Mouse (Mus musculus): ENCODE data around the gene Trim8.

Gene Trim8

GRCm38 (mm10) chr19:46523131-46523479 is 21.6 kb downstream of the Trim8 start:
- DNase-seq (ENCODE audit: low spot score in 2 of 2): no peak

DNA sequence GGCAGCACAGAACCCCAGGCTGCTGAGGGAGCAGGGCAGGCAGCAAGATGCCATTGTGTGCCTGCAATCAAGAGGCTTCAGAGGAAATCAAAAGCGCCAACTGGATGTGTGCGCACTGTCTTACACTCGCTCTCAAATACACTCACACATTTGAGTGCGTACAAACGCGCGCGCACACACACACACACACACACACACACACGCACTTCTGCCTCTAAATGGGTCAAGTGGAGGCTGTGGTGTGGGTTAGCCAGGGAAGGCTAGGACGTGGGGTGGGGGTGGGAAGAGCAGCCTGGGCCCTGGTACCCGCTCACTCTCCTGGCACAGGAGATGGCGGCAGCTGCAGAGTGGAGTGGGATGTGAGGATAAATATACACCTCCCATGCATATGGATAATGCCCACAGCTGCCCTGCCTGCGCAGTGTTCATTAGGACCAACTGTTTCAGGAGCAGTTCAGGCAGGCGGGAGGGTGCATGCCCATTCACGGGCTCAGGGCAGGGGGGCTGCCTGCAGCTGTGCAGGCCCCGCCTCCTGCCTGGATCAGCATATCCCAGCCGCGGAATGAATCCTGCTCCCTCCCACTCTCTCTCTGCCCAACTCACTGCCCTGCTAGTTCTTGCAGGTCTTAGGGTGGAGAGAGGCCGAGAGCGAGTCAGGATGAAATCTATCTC is 22.1 kb downstream of the Trim8 start:
- DNase-seq (ENCODE audit: low spot score in 2 of 2): peak; percentile 83 to 85

- DNase-seq (ENCODE audit: low spot score in 2 of 2): no peak
Measured at GRCm38 (mm10) chr19:46524152-46524544, 22.6 kb downstream of the Trim8 start.

GRCm38 (mm10) chr19:46524601-46525321 is 23.3 kb downstream of the Trim8 start:
- DNase-seq (ENCODE audit: low spot score in 2 of 2): peak in 1 of 2 experiments; percentile 34

GRCm38 (mm10) chr19:46525691-46526631 is 24.5 kb downstream of the Trim8 start:
- peak in 1 of 2 experiments; percentile 3 for DNase-seq (ENCODE audit: low spot score in 2 of 2)

DNA sequence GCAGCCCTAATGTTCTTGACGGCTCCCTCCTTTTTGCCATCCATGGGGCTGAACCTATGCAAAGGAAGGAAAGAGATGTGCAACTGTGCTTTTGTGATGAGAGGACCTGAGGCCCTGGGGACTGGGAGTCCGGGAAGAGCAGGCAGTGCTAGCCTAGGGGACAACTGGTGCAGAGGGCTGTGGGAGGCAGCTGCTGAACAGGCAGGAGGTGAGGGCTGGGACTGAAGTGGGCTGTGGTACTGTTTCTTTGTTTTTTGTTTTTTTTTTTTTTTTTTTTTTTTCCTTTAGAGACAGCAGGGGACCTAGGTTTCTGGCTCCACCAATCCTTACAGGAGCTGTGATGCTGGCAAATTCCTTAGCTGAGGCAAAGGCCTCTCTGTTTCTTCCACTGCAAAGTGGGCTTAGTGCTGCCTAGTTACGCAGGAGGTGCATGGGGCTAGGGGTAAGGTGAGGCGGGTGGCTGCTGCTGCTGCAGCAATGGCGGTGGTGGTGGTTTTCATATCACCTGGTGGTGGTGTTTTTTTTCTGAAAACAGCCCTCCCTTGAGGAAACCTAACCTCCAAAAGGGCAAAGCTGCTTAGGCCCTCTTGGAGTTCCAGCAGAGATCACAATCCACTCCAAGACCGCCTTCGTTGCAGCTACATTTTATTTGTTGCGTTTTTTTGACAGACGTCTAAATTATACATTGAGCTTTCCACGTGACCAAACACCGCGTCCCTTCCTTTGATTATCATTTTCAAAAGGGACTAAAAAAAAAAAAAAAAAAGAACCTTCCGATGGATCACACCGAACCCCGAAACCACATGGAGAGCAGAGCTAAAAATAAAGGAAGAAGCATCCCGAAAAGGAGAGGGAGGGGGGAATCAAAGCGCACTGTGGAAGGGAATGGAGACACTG is 26.4 kb downstream of the Trim8 start:
- DNase-seq (ENCODE audit: low spot score in 2 of 2): peak in 1 of 2 experiments; percentile 8

DNA sequence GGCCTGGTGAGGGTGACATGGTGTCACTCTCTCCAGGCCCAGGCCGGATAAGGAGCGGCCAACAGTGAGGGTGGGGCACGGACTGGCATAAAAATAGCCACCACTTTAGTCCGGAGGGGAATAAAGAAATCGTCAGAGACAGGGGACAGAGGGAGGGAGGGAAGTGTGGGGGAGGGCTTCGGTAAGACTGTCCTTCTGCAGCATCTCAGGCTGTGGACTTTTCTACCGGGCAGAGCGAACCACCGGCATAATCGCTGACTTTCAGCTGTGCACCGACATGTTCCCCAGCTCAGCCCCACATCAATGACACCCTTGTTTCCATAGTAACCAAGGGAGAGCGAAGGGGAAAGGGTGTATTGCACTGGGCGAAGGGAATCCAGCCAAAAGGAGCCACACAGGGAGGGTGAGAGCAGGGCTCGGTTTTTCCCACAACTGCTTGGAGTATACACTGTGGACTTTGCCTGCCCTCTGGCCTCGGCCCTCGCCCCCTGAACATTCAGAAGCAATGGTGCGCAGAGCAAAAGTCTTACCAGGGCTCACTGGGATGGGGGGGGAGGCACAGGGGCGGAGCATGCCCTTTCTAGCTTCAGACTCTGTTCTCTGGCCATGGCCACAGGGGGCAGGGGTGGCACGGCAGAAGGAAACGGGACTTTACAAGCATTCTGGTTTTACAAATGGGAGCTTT is 27.2 kb downstream of the Trim8 start:
- DNase-seq (ENCODE audit: low spot score in 2 of 2): peak in 1 of 2 experiments; percentile 51

DNA sequence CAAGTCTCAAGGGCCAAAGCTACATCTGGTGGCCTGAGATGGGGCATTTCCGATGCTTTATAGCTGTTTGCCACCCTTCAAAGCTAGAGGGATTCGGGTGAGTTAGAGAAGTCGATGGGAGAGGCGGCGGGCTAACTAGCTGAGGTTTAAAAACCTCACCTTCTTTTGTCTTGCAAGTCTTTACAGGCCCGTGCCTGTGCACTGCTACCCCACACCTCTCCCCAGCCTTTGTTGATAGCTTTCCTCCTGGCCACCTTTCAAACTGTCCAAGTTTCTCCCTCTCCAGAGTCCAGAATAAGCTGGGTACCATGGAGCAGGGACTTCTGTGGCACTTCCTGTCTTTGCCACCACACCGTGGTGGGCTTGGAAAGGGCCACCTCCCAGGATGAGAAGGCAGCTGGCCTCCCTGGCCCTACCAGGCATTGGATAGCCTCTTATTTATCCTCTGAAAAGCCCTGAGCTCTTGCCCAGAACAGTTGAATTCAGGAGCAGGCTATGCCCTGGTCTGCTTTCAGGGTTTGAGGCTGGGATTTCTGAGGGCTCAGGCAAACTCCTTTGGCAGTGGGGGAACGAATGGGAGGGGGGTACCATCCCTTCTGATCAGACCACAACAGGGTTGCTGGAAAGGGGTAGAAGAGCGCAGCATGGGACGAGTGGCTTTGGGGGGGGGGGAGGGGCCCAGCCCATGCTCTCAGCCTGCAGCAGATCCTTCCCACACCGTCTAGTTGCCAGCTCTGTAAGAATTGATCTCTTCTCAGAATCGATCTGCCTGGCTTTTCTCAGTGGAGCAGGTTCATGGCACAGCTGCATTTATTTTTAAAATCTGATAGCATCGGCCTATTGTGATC is 28.3 kb downstream of the Trim8 start:
- peak in 1 of 2 experiments; percentile 14 for DNase-seq (ENCODE audit: low spot score in 2 of 2)

DNA sequence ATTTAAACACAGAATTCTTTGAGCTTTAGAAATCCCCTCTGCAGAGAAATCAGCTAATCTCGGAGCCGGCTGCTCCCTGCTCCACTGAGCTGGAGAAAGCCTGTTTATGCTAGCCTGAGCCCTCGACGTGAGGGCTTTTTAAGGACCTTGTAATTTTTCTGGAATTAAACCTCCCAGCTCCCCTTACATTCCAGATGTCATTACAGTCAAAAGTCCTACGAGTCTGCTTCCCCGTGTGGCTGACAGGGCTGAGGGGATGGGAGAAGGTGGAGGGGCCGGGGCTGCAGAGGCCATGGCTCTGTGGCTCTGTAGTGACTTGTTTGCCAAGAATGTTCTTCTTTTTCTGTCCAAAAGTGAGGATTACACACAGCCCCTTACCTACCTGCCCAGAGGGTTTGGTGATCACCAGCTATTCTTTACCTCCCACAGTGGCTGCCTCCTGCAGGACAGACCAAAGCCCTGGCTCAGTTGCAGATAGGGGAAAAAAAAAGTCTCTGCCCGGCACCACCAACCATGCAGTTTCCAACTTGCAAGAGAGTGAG is 29.0 kb downstream of the Trim8 start:
- peak in 1 of 2 experiments; percentile 3 for DNase-seq (ENCODE audit: low spot score in 2 of 2)

- peak in 1 of 2 experiments; percentile 19 for DNase-seq (ENCODE audit: low spot score in 2 of 2)
Measured at GRCm38 (mm10) chr19:46531071-46532030, 29.8 kb downstream of the Trim8 start.

DNA sequence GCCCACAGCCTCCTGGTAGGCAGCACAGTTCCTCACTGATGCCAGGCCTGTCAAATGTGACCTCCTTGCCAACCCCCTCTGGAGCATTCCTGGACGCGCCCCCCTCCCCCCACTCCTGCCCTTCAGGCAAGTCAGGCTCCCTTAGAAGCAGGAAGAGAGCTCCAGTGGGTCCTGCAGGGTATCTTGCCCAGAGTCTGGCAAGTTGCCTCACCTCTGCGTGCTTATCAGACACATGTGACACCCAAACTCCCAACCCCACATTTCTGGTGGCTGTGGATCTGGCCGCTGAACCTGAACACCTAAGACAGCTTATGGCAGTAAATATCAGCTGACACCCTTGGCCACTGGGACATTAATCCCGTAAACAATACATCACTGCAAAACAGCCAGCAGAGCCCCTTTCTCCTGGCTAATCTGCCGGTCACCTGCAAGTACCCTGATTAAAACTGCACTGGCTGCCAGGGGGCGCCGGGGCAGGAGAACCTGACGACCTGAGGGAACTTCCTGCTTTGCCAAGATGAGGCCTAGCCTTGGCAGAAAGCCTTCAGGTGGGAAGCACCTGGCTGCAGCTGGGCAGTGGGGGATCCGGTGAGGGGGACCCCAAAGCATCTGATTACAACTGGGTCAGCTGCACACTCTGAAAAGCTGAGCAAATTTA is 30.7 kb downstream of the Trim8 start:
- no peak for DNase-seq (ENCODE audit: low spot score in 2 of 2)

DNA sequence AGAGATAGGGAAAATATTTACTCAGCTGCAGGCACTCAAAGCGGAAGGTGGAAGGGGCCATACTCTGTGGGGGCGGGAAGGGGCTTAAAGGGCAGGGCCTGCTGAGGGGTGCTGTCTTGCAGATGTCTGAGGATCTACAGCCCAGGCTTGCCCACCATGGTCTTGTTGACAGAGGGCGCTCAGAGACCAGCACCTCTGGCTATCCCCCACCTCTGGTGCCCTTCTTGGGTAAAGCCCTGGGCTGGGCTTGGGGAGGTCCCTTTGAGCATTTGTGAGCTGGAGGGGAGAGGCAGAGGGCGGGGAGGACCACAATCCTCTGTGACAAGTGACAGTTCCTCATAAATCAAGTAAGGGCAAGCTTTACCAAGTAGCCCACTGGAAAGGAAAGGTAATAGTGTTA is 31.6 kb downstream of the Trim8 start:
- DNase-seq (ENCODE audit: low spot score in 2 of 2): no peak

GRCm38 (mm10) chr19:46533525-46533924 is 32.0 kb downstream of the Trim8 start:
- DNase-seq (ENCODE audit: low spot score in 2 of 2): no peak

GRCm38 (mm10) chr19:46534542-46535098 is 33.1 kb downstream of the Trim8 start:
- DNase-seq (ENCODE audit: low spot score in 2 of 2): no peak

DNA sequence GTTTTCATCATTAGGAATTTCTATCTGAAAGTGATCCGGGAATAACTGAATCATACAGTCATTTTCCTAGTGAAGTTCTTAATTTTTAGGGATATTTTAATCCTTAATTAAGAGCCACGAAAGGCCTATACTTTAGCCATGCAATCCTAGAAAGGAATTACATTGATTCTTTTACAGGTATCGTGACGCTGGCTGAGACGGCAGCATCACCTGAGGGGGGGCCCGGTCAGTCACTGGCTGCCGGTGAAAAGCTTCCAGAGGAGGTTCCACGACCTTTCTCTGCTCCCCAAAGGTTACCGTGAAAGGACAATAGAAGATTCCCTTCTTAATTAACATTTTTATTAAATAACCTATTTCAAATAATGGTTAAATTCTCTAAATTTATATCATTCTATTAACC is 35.9 kb downstream of the Trim8 start:
- DNase-seq (ENCODE audit: low spot score in 2 of 2): no peak

GRCm38 (mm10) chr19:46538213-46538612 is 36.7 kb downstream of the Trim8 start:
- DNase-seq (ENCODE audit: low spot score in 2 of 2): no peak

GRCm38 (mm10) chr19:46542750-46543149 is 41.2 kb downstream of the Trim8 start:
- no peak for DNase-seq (ENCODE audit: low spot score in 2 of 2)

Measured in left cerebral cortex, adult 9 months (tissue).